Mouse (Mus musculus) cortical plate, adult 2 months (tissue): ENCODE measurements around the gene H2-T24.

Experiments
- CTCF ChIP-seq: fragments of 200-500 bp; IDR thresholded peaks from 2 replicates; pipeline ENCODE4 v1.5.1; 2011; ENCODE audit warnings: mild to moderate bottlenecking, control low read depth, low read length; ENCODE audit not compliant: insufficient read depth; ENCODE audit errors: extremely low read depth
- POLR2A ChIP-seq: fragments of 200-500 bp; IDR thresholded peaks from 2 replicates; pipeline ENCODE4 v1.6.1; 2011; ENCODE audit warnings: mild to moderate bottlenecking, low read length, control low read depth; ENCODE audit not compliant: insufficient read depth; ENCODE audit errors: extremely low read depth

- TF ChIP-seq POLR2A (no peak), CTCF (no peak)
Observed at GRCm38 (mm10) chr17:36022922-36023321, 2.6 kb upstream of the H2-T24 start.
